Mouse (Mus musculus) brown adipose tissue, adult 24 weeks (tissue): ENCODE measurements at regions not wholly inside any gene's neighbourhood (a gene's known extent, or its start where the extent isn't known, plus 50 kb on each side); places are given as distances from the start of the nearest gene placed in this dataset.

Experiments used
- H3K27ac ChIP-seq: fragments of 200-500 bp; replicated peaks from 2 replicates; pipeline ENCODE4 v1.5.1; 2012; ENCODE audit warnings: low read depth, mild to moderate bottlenecking, low read length
- H3K4me1 ChIP-seq: fragments of 200-500 bp; 2 replicates; pipeline ENCODE4 v1.6.1; 2012; ENCODE audit warnings: low read length, mixed read lengths; ENCODE audit not compliant: control insufficient read depth, insufficient read depth, insufficient read length
- H3K4me3 ChIP-seq: fragments of 200-500 bp; 2 replicates; pipeline ENCODE4 v1.5.1; 2012; ENCODE audit warnings: low read depth, mild to moderate bottlenecking, low read length, moderate library complexity; ENCODE audit not compliant: insufficient read depth

GRCm38 (mm10) chr10:125467503-125467902 lies 78.2 kb upstream of the Slc16a7 start:
- no peak overlapping the region for H3K27ac ChIP-seq
- no peak overlapping the region for H3K4me3 ChIP-seq
- no peaks in the 10 kb centered on the region for H3K4me1 ChIP-seq

- Histone ChIP-seq H3K27ac (no peak overlapping the region), H3K4me3 (no peak overlapping the region), H3K4me1 (no peaks in the 10 kb centered on the region)
Measured at GRCm38 (mm10) chr10:125488350-125488749, 99.1 kb upstream of the Slc16a7 start.

GRCm38 (mm10) chr10:125490395-125490794 lies 101.1 kb upstream of the Slc16a7 start:
- Histone ChIP-seq H3K27ac (no peak overlapping the region), H3K4me1 (no peaks in the 10 kb centered on the region), H3K4me3 (no peak overlapping the region)

GRCm38 (mm10) chr10:125494489-125494888 lies 105.2 kb upstream of the Slc16a7 start:
- Histone ChIP-seq H3K4me1 (no peaks in the 10 kb centered on the region), H3K4me3 (no peak overlapping the region), H3K27ac (no peak overlapping the region)

- Histone ChIP-seq H3K4me3 (no peak overlapping the region), H3K27ac (no peak overlapping the region), H3K4me1 (no peaks in the 10 kb centered on the region)
Measured at GRCm38 (mm10) chr10:125498347-125498746, 109.1 kb upstream of the Slc16a7 start.

GRCm38 (mm10) chr10:125500338-125500737 lies 111.1 kb upstream of the Slc16a7 start:
- no peaks in the 10 kb centered on the region for H3K4me1 ChIP-seq
- no peak overlapping the region for H3K4me3 ChIP-seq
- no peak overlapping the region for H3K27ac ChIP-seq

GRCm38 (mm10) chr10:125515026-125515425 lies 125.8 kb upstream of the Slc16a7 start:
- no peak overlapping the region for H3K4me3 ChIP-seq

GRCm38 (mm10) chr10:125530876-125531275 lies 141.6 kb upstream of the Slc16a7 start:
- Histone ChIP-seq H3K27ac (no peak overlapping the region), H3K4me1 (no peaks in the 10 kb centered on the region), H3K4me3 (no peak overlapping the region)

More at GRCm38 (mm10) chr10:125515026-125515425, 125.8 kb upstream of the Slc16a7 start:
- Histone ChIP-seq H3K4me1 (no peaks in the 10 kb centered on the region), H3K27ac (no peak overlapping the region)

GRCm38 (mm10) chr10:125538316-125538715 lies 149.1 kb upstream of the Slc16a7 start:
- no peak overlapping the region for H3K27ac ChIP-seq
- H3K4me1 ChIP-seq = no peaks in the 10 kb centered on the region
- H3K4me3 ChIP-seq = no peak overlapping the region

GRCm38 (mm10) chr10:125586489-125587147 lies 197.4 kb upstream of the Slc16a7 start:
- no peak overlapping the region for H3K4me3 ChIP-seq
- H3K4me1 ChIP-seq = no peaks in the 10 kb centered on the region
- H3K27ac ChIP-seq = no peak overlapping the region

GRCm38 (mm10) chr10:125593006-125593405 lies 203.7 kb upstream of the Slc16a7 start:
- H3K4me3 ChIP-seq = no peak overlapping the region
- no peak overlapping the region for H3K27ac ChIP-seq
- H3K4me1 ChIP-seq = no peaks in the 10 kb centered on the region

GRCm38 (mm10) chr10:125607787-125608617 lies 218.7 kb upstream of the Slc16a7 start:
- no peaks in the 10 kb centered on the region for H3K4me1 ChIP-seq
- no peak overlapping the region for H3K27ac ChIP-seq
- no peak overlapping the region for H3K4me3 ChIP-seq

- no peaks in the 10 kb centered on the region for H3K4me1 ChIP-seq
- no peak overlapping the region for H3K4me3 ChIP-seq
- H3K27ac ChIP-seq = no peak overlapping the region
Measured at GRCm38 (mm10) chr10:125610353-125610752, 221.1 kb upstream of the Slc16a7 start.

- no peaks in the 10 kb centered on the region for H3K4me1 ChIP-seq
- no peak overlapping the region for H3K27ac ChIP-seq
- H3K4me3 ChIP-seq = no peak overlapping the region
Measured at GRCm38 (mm10) chr10:125612773-125613172, 223.5 kb upstream of the Slc16a7 start.

GRCm38 (mm10) chr10:125621376-125621775 lies 232.1 kb upstream of the Slc16a7 start:
- no peaks in the 10 kb centered on the region for H3K4me1 ChIP-seq
- no peak overlapping the region for H3K4me3 ChIP-seq
- H3K27ac ChIP-seq = no peak overlapping the region

- Histone ChIP-seq H3K4me1 (no peaks in the 10 kb centered on the region), H3K27ac (no peak overlapping the region), H3K4me3 (no peak overlapping the region)
Measured at GRCm38 (mm10) chr10:125623836-125624235, 234.6 kb upstream of the Slc16a7 start.
